Mouse (Mus musculus) embryonic fibroblast, embryonic 13.5 days (primary cell): ENCODE results near the gene Cspg4.

ENCODE experiments used
- CTCF ChIP-seq: IDR thresholded peaks from 2 replicates; pipeline ENCODE4 v1.5.1; 2011; ENCODE audit warnings: mild to moderate bottlenecking, control low read depth, low read length, moderate library complexity, borderline replicate concordance; ENCODE audit not compliant: insufficient read depth
- POLR2A ChIP-seq: IDR thresholded peaks from 2 replicates; pipeline ENCODE4 v1.6.1; 2011; ENCODE audit warnings: low read depth, mild to moderate bottlenecking, control low read depth, low read length, moderate library complexity

DNA sequence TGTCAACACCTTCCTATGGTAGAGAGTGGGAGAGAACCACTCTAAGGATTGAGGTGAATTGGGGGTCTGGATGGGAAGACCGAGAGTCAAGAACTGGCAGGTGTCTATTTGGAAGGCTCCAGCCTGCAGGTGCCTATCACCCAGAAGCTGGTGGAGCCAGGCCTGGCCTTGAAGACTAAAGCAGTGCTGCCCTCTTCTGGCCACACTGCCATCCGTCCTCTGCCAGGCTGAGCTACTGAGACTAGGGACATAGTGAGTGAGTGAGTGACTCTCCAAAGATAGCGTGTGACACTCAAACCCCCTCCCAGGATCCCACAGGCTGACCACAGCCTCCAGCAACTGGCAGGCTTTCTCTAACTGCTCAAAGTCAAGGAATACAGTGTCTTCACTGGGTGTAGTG is 17.3 kb upstream of the Cspg4 start:
- TF ChIP-seq POLR2A (no peak), CTCF (peak; percentile 97)
